Mouse (Mus musculus) midbrain, embryonic 12.5 days (tissue): ENCODE data around the gene Adgrf1. TPM values are rescaled to one million over a fixed set of nuclear protein-coding genes. Genes with fewer than 3 reads are reported as not detected.

ENCODE experiments used
- ATAC-seq: fragments of 200-750 bp; cut with Nextera tagmentation; 2 replicates; pipeline ENCODE4 v1.8.0; 2017; ENCODE audit warnings: low read depth, moderate TSS enrichment, moderate library complexity; ENCODE audit not compliant: low FRiP score
- H3K27ac ChIP-seq: fragments of 300-500 bp; sonication (generic); replicated peaks from 2 replicates; pipeline ENCODE4 v1.5.1; 2016; ENCODE audit warnings: mild to moderate bottlenecking
- H3K27me3 ChIP-seq: fragments of 300-500 bp; sonication (generic); 2 replicates; pipeline ENCODE4 v1.6.1; 2016; ENCODE audit warnings: mild to moderate bottlenecking
- H3K36me3 ChIP-seq: fragments of 300-500 bp; sonication (generic); 2 replicates; pipeline ENCODE4 v1.6.1; 2016
- H3K4me1 ChIP-seq: fragments of 300-500 bp; sonication (generic); 2 replicates; pipeline ENCODE4 v1.6.1; 2016
- H3K4me2 ChIP-seq: fragments of 300-500 bp; sonication (generic); replicated peaks from 2 replicates; pipeline ENCODE4 v1.6.1; 2016; ENCODE audit warnings: mild to moderate bottlenecking, moderate library complexity
- H3K4me3 ChIP-seq: fragments of 300-500 bp; sonication (generic); 2 replicates; pipeline ENCODE4 v1.5.1; 2016; ENCODE audit warnings: mild to moderate bottlenecking
- H3K9ac ChIP-seq: fragments of 300-500 bp; sonication (generic); replicated peaks from 2 replicates; pipeline ENCODE4 v1.6.1; 2016; ENCODE audit warnings: mild to moderate bottlenecking, moderate library complexity
- H3K9me3 ChIP-seq: fragments of 300-500 bp; sonication (generic); 2 replicates; pipeline ENCODE4 v1.6.1; 2016; ENCODE audit warnings: mild to moderate bottlenecking
- WGBS: fragments of 180-500 bp; shearing (Covaris S2); methylation state at CpG from one replicate; pipeline ENCODE4 v1.1.7; 2016; 5-methylcytosine and 5-hydroxymethylcytosine counted together
- polyA plus RNA-seq: library from polyadenylated mRNA; unstranded; fragments of >200 nt; fragmentation: Nextera tagmentation; extraction: Ambion mirVana; gene quantifications from 2 replicates; pipeline ENCODE4 v1.2.1, GENCODE M21; 2016

Gene Adgrf1
- polyA plus RNA-seq, 1 experiment from 2014 or later, result not detected

GRCm38 (mm10) chr17:43368171-43368576 is 98.0 kb downstream of the Adgrf1 start:
- Histone ChIP-seq H3K9me3 (no peaks in the 10 kb centered on the region), H3K9ac (no peak overlapping the region), H3K27ac (no peak overlapping the region), H3K4me2 (no peak overlapping the region), H3K27me3 (no peaks in the 10 kb centered on the region), H3K36me3 (no peaks in the 10 kb centered on the region), H3K4me1 (no peaks in the 10 kb centered on the region), H3K4me3 (no peak overlapping the region)
- no peak for ATAC-seq
- WGBS, result 69% methylated on average over 5 of the region's 5 CpGs

- no peak overlapping the region for H3K27ac ChIP-seq
- H3K36me3 ChIP-seq, result no peaks in the 10 kb centered on the region
- no peak for ATAC-seq
- no peaks in the 10 kb centered on the region for H3K27me3 ChIP-seq
- no peaks in the 10 kb centered on the region for H3K9me3 ChIP-seq
- H3K4me1 ChIP-seq, result no peaks in the 10 kb centered on the region; the same call in 1 of the 2 replicates
- no peak overlapping the region for H3K9ac ChIP-seq
- H3K4me3 ChIP-seq, result no peak overlapping the region
- 81% methylated on average over 4 of the region's 4 CpGs for WGBS
- H3K4me2 ChIP-seq, result no peak overlapping the region
Observed at GRCm38 (mm10) chr17:43372604-43373003, 102.5 kb downstream of the Adgrf1 start.

- Histone ChIP-seq H3K4me3 (no peak overlapping the region), H3K9ac (no peak overlapping the region), H3K4me2 (no peak overlapping the region), H3K4me1 (no peaks in the 10 kb centered on the region; the same call in 1 of the 2 replicates), H3K36me3 (no peaks in the 10 kb centered on the region), H3K27me3 (no peaks in the 10 kb centered on the region), H3K27ac (no peak overlapping the region), H3K9me3 (no peaks in the 10 kb centered on the region)
- WGBS, result 64% methylated on average over 4 of the region's 4 CpGs
- ATAC-seq, result no peak
Observed at GRCm38 (mm10) chr17:43374020-43374419, 103.9 kb downstream of the Adgrf1 start.

Other genes with a start within 250 kb of the Adgrf1 start
- 9.7 and 10.6 TPM in 2 replicates for gene Adgrf5, start 90.1 kb downstream of the Adgrf1 start, polyA plus RNA-seq
- gene Mep1a, start 232.5 kb downstream of the Adgrf1 start, polyA plus RNA-seq, result not detected in 2 replicates